Mouse (Mus musculus) spleen, adult 2 months (tissue): ENCODE results near the gene Ovol1.

ENCODE experiments used
- CTCF ChIP-seq: fragments of 200-500 bp; IDR thresholded peaks from 2 replicates; pipeline ENCODE4 v1.5.1; 2011; ENCODE audit warnings: mild to moderate bottlenecking, inconsistent platforms; ENCODE audit not compliant: insufficient read depth, insufficient read length, insufficient replicate concordance; ENCODE audit errors: extremely low read depth
- POLR2A ChIP-seq: fragments of 200-500 bp; IDR thresholded peaks from 2 replicates; pipeline ENCODE4 v1.6.1; 2011; ENCODE audit warnings: low read depth, low read length, inconsistent platforms

GRCm38 (mm10) chr19:5558770-5559169 is 1.7 kb downstream of the Ovol1 start:
- TF ChIP-seq CTCF: no peak
- TF ChIP-seq POLR2A: no peak
